Mouse (Mus musculus): Measurements from ENCODE around the gene Zfp92. TPM values are rescaled to one million over a fixed set of nuclear protein-coding genes. Genes with fewer than 3 reads are reported as not detected.

Gene Zfp92
- polyA plus RNA-seq, 1 experiment from 2014 or later, result 0.11 TPM

- DNase-seq (ENCODE audit: low spot score), result no peak
- H3K4me3 ChIP-seq (ENCODE audit: low read depth, low read length), result no peak overlapping the region
Observed at GRCm38 (mm10) chrX:73412767-73413166, 1.9 kb downstream of the Zfp92 start.

DNA sequence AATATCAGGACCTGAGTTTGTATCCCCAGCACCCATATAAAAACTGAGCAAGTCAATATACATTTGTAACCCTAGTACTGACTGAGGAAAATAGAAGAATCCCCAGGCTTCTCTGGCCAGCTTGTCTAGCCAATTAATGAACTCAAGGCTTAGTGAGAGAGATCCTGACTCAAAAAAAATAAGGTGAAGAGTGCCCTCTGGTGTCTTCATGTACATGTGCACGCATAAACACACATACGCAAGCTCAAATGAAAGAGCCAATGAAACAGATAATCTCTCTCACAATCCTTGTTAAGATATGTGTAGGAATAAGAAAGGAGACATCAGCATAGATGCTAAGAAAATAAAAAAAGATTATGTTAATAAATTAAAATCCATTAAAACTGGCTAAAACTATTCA is 19.1 kb downstream of the Zfp92 start:
- no peak overlapping the region for H3K4me3 ChIP-seq (ENCODE audit: low read depth, low read length)
- peak; percentile 24 for DNase-seq (ENCODE audit: low spot score)
- H3K36me3 ChIP-seq (ENCODE audit: control insufficient read depth, insufficient read depth, low read length), result no peaks in the 10 kb centered on the region
- no peaks in the 10 kb centered on the region for H3K9me3 ChIP-seq (ENCODE audit: control insufficient read depth, low read length)
- H3K27ac ChIP-seq (replicated peaks; ENCODE audit: low read depth, low read length), result no peak overlapping the region
- H3K4me2 ChIP-seq (ENCODE audit: low read depth, low read length), result no peak overlapping the region
- ATAC-seq (ENCODE audit: low read depth), result no peak
- no peaks in the 10 kb centered on the region for H3K4me1 ChIP-seq (ENCODE audit: control insufficient read depth, insufficient read depth, low read length)
- WGBS, result 70% methylated on average over 2 of the region's 2 CpGs
- H3K27me3 ChIP-seq (replicated peaks; ENCODE audit: control insufficient read depth, insufficient read depth, low read length), result no peaks in the 10 kb centered on the region
- H3K9ac ChIP-seq (ENCODE audit: low read depth, low read length), result no peak overlapping the region

More at GRCm38 (mm10) chrX:73412767-73413166, 1.9 kb downstream of the Zfp92 start:
- no peaks in the 10 kb centered on the region for H3K27me3 ChIP-seq (replicated peaks; ENCODE audit: control insufficient read depth, insufficient read depth, low read length)
- WGBS, result 24% methylated on average over 1 of the region's 1 CpGs
- H3K9ac ChIP-seq (ENCODE audit: low read depth, low read length), result no peak overlapping the region
- no peak for ATAC-seq (ENCODE audit: low read depth)
- peaks cover 4% of the 10 kb centered on the region; the same call in 1 of the 2 replicates for H3K9me3 ChIP-seq (ENCODE audit: control insufficient read depth, low read length)
- H3K36me3 ChIP-seq (ENCODE audit: control insufficient read depth, insufficient read depth, low read length), result no peaks in the 10 kb centered on the region
- H3K4me2 ChIP-seq (ENCODE audit: low read depth, low read length), result no peak overlapping the region
- no peak overlapping the region for H3K27ac ChIP-seq (replicated peaks; ENCODE audit: low read depth, low read length)
- H3K4me1 ChIP-seq (ENCODE audit: control insufficient read depth, insufficient read depth, low read length), result no peaks in the 10 kb centered on the region

- ATAC-seq (ENCODE audit: low read depth) (no peak), DNase-seq (ENCODE audit: low spot score) (no peak)
- H3K27ac ChIP-seq (replicated peaks; ENCODE audit: low read depth, low read length), result no peak overlapping the region
- 71% methylated on average over 5 of the region's 5 CpGs for WGBS
- H3K36me3 ChIP-seq (ENCODE audit: control insufficient read depth, insufficient read depth, low read length), result peaks cover 7% of the 10 kb centered on the region; the same call in 1 of the 2 replicates
- H3K27me3 ChIP-seq (replicated peaks; ENCODE audit: control insufficient read depth, insufficient read depth, low read length), result no peaks in the 10 kb centered on the region
- no peaks in the 10 kb centered on the region for H3K9me3 ChIP-seq (ENCODE audit: control insufficient read depth, low read length)
- no peak overlapping the region for H3K4me3 ChIP-seq (ENCODE audit: low read depth, low read length)
- no peak overlapping the region for H3K4me2 ChIP-seq (ENCODE audit: low read depth, low read length)
- no peaks in the 10 kb centered on the region for H3K4me1 ChIP-seq (ENCODE audit: control insufficient read depth, insufficient read depth, low read length)
- no peak overlapping the region for H3K9ac ChIP-seq (ENCODE audit: low read depth, low read length)
Observed at GRCm38 (mm10) chrX:73432850-73433249, 22.0 kb downstream of the Zfp92 start.

DNA sequence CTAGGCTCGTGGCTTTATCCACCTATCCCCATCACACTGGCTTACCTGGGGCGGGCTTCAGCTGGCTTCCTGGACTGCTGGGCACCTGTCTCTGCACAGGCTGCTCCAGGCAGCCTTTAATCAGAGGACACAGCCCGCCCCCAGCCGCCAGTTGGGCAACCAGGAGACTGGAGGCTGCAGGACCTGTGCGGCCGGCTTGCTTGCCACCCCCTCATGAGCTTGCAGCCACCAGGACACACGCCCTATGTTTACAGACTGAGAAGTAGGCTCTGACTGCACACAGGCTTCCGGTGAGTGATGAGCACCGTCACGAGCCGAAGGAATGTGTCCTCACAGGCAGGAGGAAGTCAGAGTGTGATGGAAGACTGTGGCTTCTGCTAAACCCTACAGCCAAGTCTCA is 24.4 kb downstream of the Zfp92 start, which contains the start of gene Trex2:
TSS of gene Trex2 (minus strand) at position 93 of the 400 bp plus-strand sequence.
- no peak within 1 kb of the TSS for H3K9ac ChIP-seq (ENCODE audit: low read depth, low read length)
- no peaks in the 10 kb centered on the region for H3K9me3 ChIP-seq (ENCODE audit: control insufficient read depth, low read length)
- peaks cover 7% of the 10 kb centered on the region; the same call in 1 of the 2 replicates for H3K36me3 ChIP-seq (ENCODE audit: control insufficient read depth, insufficient read depth, low read length)
- DNase-seq (ENCODE audit: low spot score) (no peak), ATAC-seq (ENCODE audit: low read depth) (no peak)
- no peaks in the 10 kb centered on the region for H3K27me3 ChIP-seq (replicated peaks; ENCODE audit: control insufficient read depth, insufficient read depth, low read length)
- no peak within 1 kb of the TSS for H3K27ac ChIP-seq (replicated peaks; ENCODE audit: low read depth, low read length)
- H3K4me2 ChIP-seq (ENCODE audit: low read depth, low read length), result no peak within 1 kb of the TSS
- H3K4me1 ChIP-seq (ENCODE audit: control insufficient read depth, insufficient read depth, low read length), result no peaks in the 10 kb centered on the region
- no peak within 1 kb of the TSS for H3K4me3 ChIP-seq (ENCODE audit: low read depth, low read length)
- WGBS, result 71% methylated on average over 11 of the region's 11 CpGs

DNA sequence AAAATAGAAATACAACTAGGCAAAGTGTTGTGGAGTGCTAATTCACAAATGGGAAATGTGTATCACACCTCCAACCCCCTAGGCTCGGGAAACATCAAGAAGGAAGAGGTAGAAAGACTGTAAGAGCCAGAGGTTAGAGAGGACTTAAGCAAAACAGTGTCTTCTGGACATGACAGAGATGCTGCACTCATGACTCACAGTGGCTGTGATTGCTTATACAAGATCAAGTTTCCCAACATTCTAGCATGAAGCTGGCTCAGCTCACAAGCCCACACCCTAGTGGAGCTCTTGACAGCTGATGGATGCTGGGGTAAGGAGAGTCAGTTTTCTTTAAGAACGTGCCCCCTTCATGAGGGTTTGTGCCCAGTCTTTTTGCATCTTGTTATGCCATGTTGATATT is 30.5 kb downstream of the Zfp92 start:
- Histone ChIP-seq H3K9me3 (ENCODE audit: control insufficient read depth, low read length) (no peaks in the 10 kb centered on the region), H3K4me2 (ENCODE audit: low read depth, low read length) (no peak overlapping the region), H3K4me3 (ENCODE audit: low read depth, low read length) (no peak overlapping the region), H3K36me3 (ENCODE audit: control insufficient read depth, insufficient read depth, low read length) (peaks cover 8% of the 10 kb centered on the region; the same call in 1 of the 2 replicates), H3K27ac (replicated peaks; ENCODE audit: low read depth, low read length) (no peak overlapping the region), H3K9ac (ENCODE audit: low read depth, low read length) (no peak overlapping the region), H3K4me1 (ENCODE audit: control insufficient read depth, insufficient read depth, low read length) (no peaks in the 10 kb centered on the region), H3K27me3 (replicated peaks; ENCODE audit: control insufficient read depth, insufficient read depth, low read length) (no peaks in the 10 kb centered on the region)
- ATAC-seq (ENCODE audit: low read depth) (no peak), DNase-seq (ENCODE audit: low spot score) (no peak)
- WGBS, result 66% methylated on average over 2 of the region's 2 CpGs

DNA sequence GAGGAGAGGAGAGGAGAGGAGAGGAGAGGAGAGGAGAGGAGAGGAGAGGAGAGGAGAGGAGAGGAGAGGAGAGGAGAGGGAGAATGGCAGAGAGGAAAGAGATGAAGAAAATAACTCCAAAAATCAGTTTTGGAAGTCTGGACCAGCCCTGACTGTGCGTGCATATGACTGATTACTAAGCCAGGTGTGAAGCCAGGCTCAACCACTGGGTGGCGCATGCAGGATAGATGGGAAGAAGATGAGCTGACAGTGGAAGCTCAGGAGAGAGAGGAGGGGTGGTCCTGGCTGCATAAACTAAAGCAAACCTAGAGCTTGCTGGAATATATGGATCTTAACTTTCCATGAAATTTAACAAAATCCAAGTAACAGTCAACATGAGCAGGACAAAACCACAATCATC is 41.1 kb downstream of the Zfp92 start:
- Histone ChIP-seq H3K36me3 (ENCODE audit: control insufficient read depth, insufficient read depth, low read length) (no peaks in the 10 kb centered on the region), H3K27ac (replicated peaks; ENCODE audit: low read depth, low read length) (no peak overlapping the region)
- DNase-seq (ENCODE audit: low spot score), result peak; percentile 27

GRCm38 (mm10) chrX:73458877-73459392 is 48.0 kb downstream of the Zfp92 start, which contains the start of gene Haus7:
Gene Haus7 (minus strand): TSS chrX:73459044.
- peak; percentile 100 for ATAC-seq (ENCODE audit: low read depth)
- Histone ChIP-seq H3K27ac (replicated peaks; ENCODE audit: low read depth, low read length) (no peak within 1 kb of the TSS), H3K4me1 (ENCODE audit: control insufficient read depth, insufficient read depth, low read length) (no peaks in the 10 kb centered on the region), H3K27me3 (replicated peaks; ENCODE audit: control insufficient read depth, insufficient read depth, low read length) (no peaks in the 10 kb centered on the region), H3K36me3 (ENCODE audit: control insufficient read depth, insufficient read depth, low read length) (no peaks in the 10 kb centered on the region), H3K9ac (ENCODE audit: low read depth, low read length) (peak within 1 kb of the TSS; percentile 67), H3K4me2 (ENCODE audit: low read depth, low read length) (peak within 1 kb of the TSS; percentile 61), H3K9me3 (ENCODE audit: control insufficient read depth, low read length) (no peaks in the 10 kb centered on the region), H3K4me3 (ENCODE audit: low read depth, low read length) (peak within 1 kb of the TSS; percentile 51)
- peak; percentile 97 for DNase-seq (ENCODE audit: low spot score)
- 17% methylated on average over 26 of the region's 26 CpGs for WGBS

More for the DNA sequence above, 41.1 kb downstream of the Zfp92 start:
- Histone ChIP-seq H3K9ac (ENCODE audit: low read depth, low read length) (no peak overlapping the region), H3K9me3 (ENCODE audit: control insufficient read depth, low read length) (no peaks in the 10 kb centered on the region), H3K4me2 (ENCODE audit: low read depth, low read length) (no peak overlapping the region), H3K4me3 (ENCODE audit: low read depth, low read length) (no peak overlapping the region), H3K4me1 (ENCODE audit: control insufficient read depth, insufficient read depth, low read length) (no peaks in the 10 kb centered on the region), H3K27me3 (replicated peaks; ENCODE audit: control insufficient read depth, insufficient read depth, low read length) (no peaks in the 10 kb centered on the region)
- WGBS, result 26% methylated on average over 2 of the region's 2 CpGs
- no peak for ATAC-seq (ENCODE audit: low read depth)

DNA sequence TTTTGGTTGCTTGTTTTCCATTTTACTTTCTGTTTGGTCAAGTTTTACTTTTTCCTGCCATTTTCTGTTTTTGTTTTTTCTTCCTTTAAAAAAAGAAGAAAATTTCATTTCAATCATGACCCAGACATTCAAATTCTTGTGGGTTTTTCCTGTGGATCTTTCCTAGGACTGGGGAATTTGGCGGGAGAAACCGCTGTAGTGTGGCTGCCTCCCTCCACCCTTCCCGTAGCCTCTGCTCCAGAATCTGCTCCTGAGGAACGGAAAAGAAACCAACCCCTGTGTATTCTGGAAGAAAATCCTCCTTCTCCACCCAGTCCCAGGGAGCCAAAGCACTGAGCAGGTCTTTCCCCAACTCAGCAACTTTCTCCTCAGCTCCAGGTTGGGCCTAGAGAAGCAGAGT is 49.9 kb downstream of the Zfp92 start:
- H3K9me3 ChIP-seq (ENCODE audit: control insufficient read depth, low read length), result no peaks in the 10 kb centered on the region
- no peak for ATAC-seq (ENCODE audit: low read depth)
- H3K4me3 ChIP-seq (ENCODE audit: low read depth, low read length), result no peak overlapping the region
- no peaks in the 10 kb centered on the region for H3K36me3 ChIP-seq (ENCODE audit: control insufficient read depth, insufficient read depth, low read length)
- no peaks in the 10 kb centered on the region for H3K27me3 ChIP-seq (replicated peaks; ENCODE audit: control insufficient read depth, insufficient read depth, low read length)
- H3K4me2 ChIP-seq (ENCODE audit: low read depth, low read length), result no peak overlapping the region
- no peak overlapping the region for H3K9ac ChIP-seq (ENCODE audit: low read depth, low read length)
- H3K27ac ChIP-seq (replicated peaks; ENCODE audit: low read depth, low read length), result peak overlapping the region; percentile 42
- DNase-seq (ENCODE audit: low spot score), result no peak
- peaks cover 9% of the 10 kb centered on the region; the same call in 1 of the 2 replicates for H3K4me1 ChIP-seq (ENCODE audit: control insufficient read depth, insufficient read depth, low read length)
- WGBS, result 57% methylated on average over 4 of the region's 4 CpGs
